Mouse (Mus musculus): ENCODE measurements around the gene Atp5h.
A peak's percentile ranks its signal among the peaks of the same experiment; 100 is the strongest.
"Not testable (repeated sequence)": the region's sequence is repeated elsewhere in the genome, so short reads cannot be mapped to it uniquely, and the experiment has no call there.

Gene Atp5h

GRCm38 (mm10) chr11:115419531-115420237 lies at the start of gene Atp5h, which contains the start of gene Kctd2:
TSS of gene Atp5h (minus strand) at chr11:115419962.
TSS of gene Kctd2 (plus strand) at chr11:115420128.
- peak; percentile 97 for DNase-seq

- no peak for DNase-seq
These were observed 47.5 kb upstream of the Atp5h start for GRCm38 (mm10) chr11:115467217-115467618.

GRCm38 (mm10) chr11:115464851-115465250 lies 45.1 kb upstream of the Atp5h start:
- DNase-seq, result no peak

- DNase-seq, result no peak
These were observed 43.6 kb upstream of the Atp5h start for GRCm38 (mm10) chr11:115463397-115463796.

- DNase-seq, result no peak
These were observed 42.6 kb upstream of the Atp5h start, which contains the start of gene Slc16a5 for GRCm38 (mm10) chr11:115462243-115462891. TSS of gene Slc16a5 (plus strand) at chr11:115462474.

- no peak for DNase-seq
These were observed 42.1 kb upstream of the Atp5h start for GRCm38 (mm10) chr11:115461846-115462242.

- DNase-seq, result no peak
These were observed 41.2 kb upstream of the Atp5h start for GRCm38 (mm10) chr11:115460976-115461375.

GRCm38 (mm10) chr11:115457405-115457804 lies 37.6 kb upstream of the Atp5h start:
- peak; percentile 32 for DNase-seq

- DNase-seq, result no peak
These were observed 36.4 kb upstream of the Atp5h start for GRCm38 (mm10) chr11:115456182-115456581.

- DNase-seq, result no peak
These were observed 35.9 kb upstream of the Atp5h start for GRCm38 (mm10) chr11:115455619-115456018.

- not testable (repeated sequence) for DNase-seq
These were observed 35.1 kb upstream of the Atp5h start for GRCm38 (mm10) chr11:115454822-115455221.

- DNase-seq, result no peak
These were observed 33.5 kb upstream of the Atp5h start for GRCm38 (mm10) chr11:115453306-115453705.

- no peak for DNase-seq
These were observed 32.6 kb upstream of the Atp5h start for GRCm38 (mm10) chr11:115452281-115452860.

GRCm38 (mm10) chr11:115451781-115452241 lies 32.0 kb upstream of the Atp5h start:
- DNase-seq, result no peak

- no peak for DNase-seq
These were observed 30.4 kb upstream of the Atp5h start for GRCm38 (mm10) chr11:115450176-115450575.

GRCm38 (mm10) chr11:115448998-115449397 lies 29.2 kb upstream of the Atp5h start:
- no peak for DNase-seq

GRCm38 (mm10) chr11:115448075-115448474 lies 28.3 kb upstream of the Atp5h start:
- no peak for DNase-seq

- no peak for DNase-seq
These were observed 27.6 kb upstream of the Atp5h start for GRCm38 (mm10) chr11:115447321-115447885.

GRCm38 (mm10) chr11:115446906-115447305 lies 27.1 kb upstream of the Atp5h start:
- no peak for DNase-seq

GRCm38 (mm10) chr11:115441417-115441816 lies 21.7 kb upstream of the Atp5h start:
- DNase-seq, result peak; percentile 16

- DNase-seq, result no peak
These were observed 20.3 kb upstream of the Atp5h start, which contains the start of gene Trim80 for GRCm38 (mm10) chr11:115439906-115440595. TSS of gene Trim80 (plus strand) at chr11:115440545.

GRCm38 (mm10) chr11:115439326-115439725 lies 19.6 kb upstream of the Atp5h start:
- no peak for DNase-seq

All from lung, postnatal 10 days (tissue).